Mouse (Mus musculus): ENCODE measurements around the gene Gm9774.

Gene Gm9774

GRCm38 (mm10) chr3:92429323-92429722 is at the start of gene Gm9774:
Gene Gm9774, minus strand, starts transcription at chr3:92429423.
- DNase-seq (ENCODE audit: low read depth, low spot score), result no peak

GRCm38 (mm10) chr3:92470111-92470510 is 40.9 kb upstream of the Gm9774 start:
- DNase-seq (ENCODE audit: low read depth, low spot score), result no peak

GRCm38 (mm10) chr3:92467424-92467823 is 38.2 kb upstream of the Gm9774 start:
- DNase-seq (ENCODE audit: low read depth, low spot score), result no peak

GRCm38 (mm10) chr3:92466576-92466975 is 37.4 kb upstream of the Gm9774 start:
- no peak for DNase-seq (ENCODE audit: low read depth, low spot score)

GRCm38 (mm10) chr3:92458620-92459019 is 29.4 kb upstream of the Gm9774 start, which contains the start of gene Sprr3:
Gene Sprr3, minus strand, starts transcription at chr3:92458720.
- no peak for DNase-seq (ENCODE audit: low read depth, low spot score)

GRCm38 (mm10) chr3:92455151-92455550 is 25.9 kb upstream of the Gm9774 start:
- DNase-seq (ENCODE audit: low read depth, low spot score), result no peak

GRCm38 (mm10) chr3:92440177-92440576 is 11.0 kb upstream of the Gm9774 start:
- DNase-seq (ENCODE audit: low read depth, low spot score), result no peak

- no peak for DNase-seq (ENCODE audit: low read depth, low spot score)
Observed at GRCm38 (mm10) chr3:92438689-92439088, 9.5 kb upstream of the Gm9774 start, which contains the start of gene Sprr1b. Gene Sprr1b, minus strand, starts transcription at chr3:92438789.

- DNase-seq (ENCODE audit: low read depth, low spot score), result no peak
Observed at GRCm38 (mm10) chr3:92432282-92432681, 3.1 kb upstream of the Gm9774 start, which contains the start of gene Sprr2k. Gene Sprr2k, plus strand, starts transcription at chr3:92432582.

- no peak for DNase-seq (ENCODE audit: low read depth, low spot score)
Observed at GRCm38 (mm10) chr3:92417782-92418181, 11.4 kb downstream of the Gm9774 start, which contains the start of gene Sprr2j-ps. Gene Sprr2j-ps, plus strand, starts transcription at chr3:92418082.

GRCm38 (mm10) chr3:92407691-92408090 is 21.5 kb downstream of the Gm9774 start, which contains the start of gene Sprr2i:
Gene Sprr2i, plus strand, starts transcription at chr3:92407991.
- no peak for DNase-seq (ENCODE audit: low read depth, low spot score)

GRCm38 (mm10) chr3:92394301-92394700 is 34.9 kb downstream of the Gm9774 start:
- no peak for DNase-seq (ENCODE audit: low read depth, low spot score)

GRCm38 (mm10) chr3:92385385-92385784 is 43.8 kb downstream of the Gm9774 start, which contains the start of gene Sprr2h:
Gene Sprr2h, plus strand, starts transcription at chr3:92385685.
- no peak for DNase-seq (ENCODE audit: low read depth, low spot score)
